Mouse (Mus musculus) urinary bladder, postnatal 25 days (tissue): ENCODE measurements at regions not wholly inside any gene's neighbourhood (a gene's known extent, or its start where the extent isn't known, plus 50 kb on each side); places are given as distances from the start of the nearest gene placed in this dataset.

Experiments
- DNase-seq: peaks from one replicate; pipeline ENCODE4 v3.0.0; 2022; ENCODE audit warnings: low spot score

DNA sequence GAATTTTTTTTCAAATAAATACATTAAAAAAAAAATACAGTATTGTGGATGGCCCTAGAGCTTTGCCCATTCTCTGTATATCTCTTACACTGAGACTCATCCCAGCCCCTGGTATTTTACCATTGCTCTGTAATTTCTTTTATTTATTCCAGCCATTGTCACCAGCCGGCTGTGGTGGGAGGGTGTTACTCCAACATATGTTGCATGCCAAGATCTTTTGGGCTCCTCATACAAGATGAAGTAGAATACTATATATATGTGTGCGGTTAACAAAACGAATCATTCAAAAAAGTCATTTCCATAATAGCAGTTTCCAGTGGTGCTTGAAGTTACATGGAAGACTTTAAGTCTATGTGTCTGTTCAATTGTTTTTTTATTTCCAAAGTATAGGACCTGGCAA, 268.0 kb upstream of the Npvf start:
- no peak for DNase-seq

DNA sequence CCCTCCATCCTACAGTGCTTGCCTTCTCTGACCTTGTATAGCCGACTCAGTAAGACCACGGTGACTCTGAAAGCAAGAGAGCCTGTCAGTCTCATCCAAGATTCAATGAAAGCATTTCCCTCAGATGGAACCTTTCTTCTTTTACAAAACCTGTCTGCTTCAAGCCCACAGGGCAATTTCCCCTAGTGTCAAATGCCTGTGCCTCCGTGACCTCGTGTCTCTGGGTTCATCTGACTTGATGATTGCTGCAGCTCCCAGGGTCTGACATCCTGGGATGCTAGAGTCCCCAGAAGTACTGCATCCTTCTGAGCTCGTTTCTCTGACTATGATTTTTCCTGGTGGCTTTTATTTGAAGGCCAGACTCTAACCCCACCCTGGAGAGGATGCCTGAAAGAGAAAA, 270.3 kb upstream of the Npvf start:
- no peak for DNase-seq

DNA sequence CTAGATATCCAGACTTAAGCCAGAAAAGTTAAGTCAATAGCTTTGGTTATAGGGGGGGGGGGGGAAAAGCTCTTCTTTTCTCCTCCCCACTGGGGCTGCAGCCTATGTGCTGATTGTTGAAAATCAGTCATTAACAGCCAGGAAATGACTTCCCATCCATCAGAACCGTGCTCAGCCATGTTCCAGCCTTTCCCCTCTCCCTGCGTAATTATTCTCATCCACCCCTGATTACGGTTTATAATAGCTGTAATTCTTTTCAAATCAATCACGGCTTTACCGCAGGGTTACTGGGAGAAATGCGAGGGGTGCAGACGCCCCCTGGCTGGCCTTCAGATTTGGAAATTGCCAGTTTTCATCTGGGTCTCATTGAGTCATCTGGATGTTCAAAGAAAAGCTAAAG, 270.8 kb upstream of the Npvf start:
- no peak for DNase-seq

DNA sequence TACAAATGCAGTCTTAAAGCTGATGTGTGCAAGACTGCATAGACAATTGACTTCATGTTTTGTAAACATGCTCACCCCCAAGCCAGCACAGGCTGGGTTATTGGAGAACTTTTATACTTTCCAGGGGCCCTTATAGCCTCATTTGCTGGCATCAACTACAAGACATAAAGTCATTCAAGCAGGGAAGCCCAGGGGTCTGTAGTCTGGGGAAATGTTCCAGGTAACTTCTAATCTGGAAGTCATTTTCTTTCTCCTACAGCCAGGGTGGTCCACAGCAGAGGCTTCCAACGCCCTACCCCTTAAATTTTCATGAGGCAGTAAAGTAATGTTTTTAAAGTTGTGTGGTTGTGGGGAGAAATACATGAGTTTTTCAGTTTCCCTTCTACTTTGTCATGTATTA, 272.1 kb upstream of the Npvf start:
- DNase-seq = no peak

DNA sequence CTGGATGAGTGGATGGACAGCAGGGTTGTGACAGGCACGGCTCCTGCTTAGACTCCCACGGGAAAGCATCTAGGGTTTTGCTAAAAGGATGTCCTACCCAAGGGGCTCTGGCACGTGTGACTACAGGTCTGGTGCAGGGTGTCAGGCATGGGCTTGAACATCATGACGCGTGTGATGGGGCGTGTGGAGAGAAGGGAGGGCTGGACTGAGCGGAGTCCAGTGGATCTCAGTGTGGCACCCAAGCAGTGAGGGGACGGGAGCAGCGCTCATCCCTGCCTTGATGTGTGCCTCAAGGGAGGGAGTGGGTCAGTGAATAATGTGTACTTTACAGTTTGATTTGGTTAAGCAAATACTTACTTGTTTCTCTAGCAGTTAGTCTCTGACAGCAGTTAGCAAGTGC, 275.3 kb upstream of the Npvf start:
- no peak for DNase-seq

DNA sequence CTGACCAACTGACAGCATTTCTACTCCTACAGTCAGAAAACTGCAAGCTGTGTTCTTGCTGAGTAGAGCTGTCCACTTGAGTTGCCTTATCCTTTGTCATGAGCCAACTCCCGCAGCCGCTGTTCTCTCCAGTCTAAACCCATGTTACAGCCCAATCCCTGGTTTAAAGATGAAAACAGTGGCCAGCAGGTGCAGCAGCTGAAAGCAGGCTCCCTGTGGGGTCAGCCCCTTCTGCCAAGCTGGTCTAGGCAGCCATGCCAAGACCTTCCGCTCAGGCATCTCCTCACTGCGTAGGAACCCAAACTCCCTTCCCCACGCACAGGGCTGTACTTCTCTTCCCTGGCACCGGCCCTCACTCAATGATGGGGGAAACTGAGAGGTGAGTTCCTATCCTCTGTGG, 279.3 kb upstream of the Npvf start:
- DNase-seq = no peak

GRCm38 (mm10) chr6:50934245-50934644, 280.0 kb upstream of the Npvf start:
- no peak for DNase-seq

GRCm38 (mm10) chr6:50936306-50936705, 282.1 kb upstream of the Npvf start:
- no peak for DNase-seq

DNA sequence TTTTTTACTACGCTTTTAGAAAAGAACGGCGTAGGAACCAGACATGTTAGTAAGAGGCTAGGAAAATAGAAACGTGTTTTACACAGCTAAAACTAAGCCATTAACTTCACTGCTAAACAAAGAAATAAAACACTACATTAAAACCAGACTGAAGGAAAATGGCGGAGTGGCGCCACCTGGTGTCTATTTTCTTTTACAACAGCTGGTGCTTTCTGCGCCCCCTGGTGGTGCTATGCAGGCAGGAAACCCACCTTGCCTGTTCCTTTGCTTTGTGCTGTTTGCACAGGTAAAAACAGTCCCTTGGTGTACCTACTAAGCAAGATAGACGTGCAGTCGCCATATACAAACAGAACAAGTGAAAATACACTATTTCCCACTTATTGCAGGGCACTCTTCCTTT, 282.9 kb upstream of the Npvf start:
- DNase-seq = peak; percentile 81

GRCm38 (mm10) chr6:50938879-50939278, 284.6 kb upstream of the Npvf start:
- peak; percentile 40 for DNase-seq

- DNase-seq = peak; percentile 12
These were observed 285.2 kb upstream of the Npvf start for GRCm38 (mm10) chr6:50939440-50939839.

DNA sequence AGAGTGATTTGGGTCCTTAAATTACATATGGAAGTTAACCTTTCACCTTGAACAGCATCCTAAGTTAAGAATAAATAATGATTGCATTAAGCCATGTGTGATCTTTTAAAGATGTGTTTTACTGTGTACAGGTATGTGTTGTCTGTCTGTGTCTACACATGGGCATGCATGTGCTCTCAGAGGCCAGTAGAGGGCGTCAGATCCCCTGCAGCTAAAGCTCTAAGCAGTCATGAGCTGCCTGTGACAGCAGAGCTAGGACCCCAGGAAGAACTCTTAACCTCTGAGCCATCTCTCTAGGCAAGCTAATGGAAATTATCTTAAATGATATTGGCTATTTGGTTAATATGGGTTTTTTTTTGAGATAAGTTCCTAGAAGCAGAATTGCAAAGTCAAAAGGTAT, 285.9 kb upstream of the Npvf start:
- DNase-seq = no peak

- no peak for DNase-seq
These were observed 286.6 kb upstream of the Npvf start for GRCm38 (mm10) chr6:50940641-50941398.

DNA sequence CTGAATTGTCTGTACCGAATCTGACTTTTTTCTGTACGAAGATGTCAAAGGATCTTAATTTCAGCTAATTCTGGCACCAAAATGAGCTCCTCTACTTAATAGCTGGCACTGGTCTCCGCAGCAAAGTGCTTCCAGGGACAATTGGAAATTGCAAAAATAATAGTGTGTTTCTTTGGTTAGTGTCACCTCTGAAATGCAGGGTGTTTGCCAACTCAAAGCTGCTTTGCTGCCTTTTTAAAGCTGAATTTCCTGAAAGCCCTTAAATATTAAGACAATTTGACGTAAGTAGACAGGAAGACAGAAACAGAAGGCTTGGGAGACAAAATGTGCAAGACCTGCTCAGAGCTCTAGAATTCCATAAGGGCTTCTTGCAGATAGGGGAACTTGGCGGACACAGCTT, 288.5 kb upstream of the Npvf start:
- no peak for DNase-seq

GRCm38 (mm10) chr6:50948061-50948460, 293.8 kb upstream of the Npvf start:
- DNase-seq = no peak

GRCm38 (mm10) chr6:50949361-50949760, 295.1 kb upstream of the Npvf start:
- DNase-seq = no peak

GRCm38 (mm10) chr6:50949883-50950583, 295.8 kb upstream of the Npvf start:
- DNase-seq = no peak

- DNase-seq = no peak
These were observed 303.2 kb upstream of the Npvf start for GRCm38 (mm10) chr6:50957328-50957900.

DNA sequence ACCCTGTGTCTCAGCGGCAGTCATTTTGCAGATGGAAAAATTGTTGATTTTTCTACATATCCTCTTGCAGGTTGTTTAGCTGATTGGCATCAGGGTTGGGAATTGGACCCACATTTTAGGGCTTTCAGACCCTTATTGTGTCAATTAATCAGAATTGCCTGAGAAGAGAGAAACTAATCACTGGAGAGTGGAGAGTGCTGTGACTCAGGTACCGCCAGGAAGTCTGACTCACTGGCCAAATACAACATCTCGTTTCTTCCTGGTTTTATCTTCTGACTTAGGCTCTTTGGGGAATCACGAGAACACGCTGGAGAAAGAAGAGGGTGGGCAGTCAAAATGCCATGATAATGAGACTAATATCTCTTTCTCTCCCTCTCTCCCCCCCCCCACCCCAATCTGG, 306.1 kb upstream of the Npvf start:
- no peak for DNase-seq

- DNase-seq = no peak
These were observed 307.4 kb upstream of the Npvf start for GRCm38 (mm10) chr6:50961592-50961991.

GRCm38 (mm10) chr6:50968546-50968945, 314.3 kb upstream of the Npvf start:
- DNase-seq = no peak

- DNase-seq = no peak
These were observed 315.1 kb upstream of the Npvf start for GRCm38 (mm10) chr6:50969341-50969740.

- DNase-seq = no peak
These were observed 315.8 kb upstream of the Npvf start for GRCm38 (mm10) chr6:50969997-50970396.
